Mouse (Mus musculus) erythroblast, embryonic 14.5 days (primary cell): ENCODE results near the gene Crhbp.

Source experiments
- GATA1 ChIP-seq: IDR thresholded peaks from 2 replicates; pipeline ENCODE4 v1.6.1; 2012; ENCODE audit warnings: low read length, inconsistent platforms, mixed read lengths
- TAL1 ChIP-seq: IDR thresholded peaks from 3 replicates; pipeline ENCODE4 v1.6.1; 2012; ENCODE audit warnings: low read length, inconsistent platforms, mixed read lengths

DNA sequence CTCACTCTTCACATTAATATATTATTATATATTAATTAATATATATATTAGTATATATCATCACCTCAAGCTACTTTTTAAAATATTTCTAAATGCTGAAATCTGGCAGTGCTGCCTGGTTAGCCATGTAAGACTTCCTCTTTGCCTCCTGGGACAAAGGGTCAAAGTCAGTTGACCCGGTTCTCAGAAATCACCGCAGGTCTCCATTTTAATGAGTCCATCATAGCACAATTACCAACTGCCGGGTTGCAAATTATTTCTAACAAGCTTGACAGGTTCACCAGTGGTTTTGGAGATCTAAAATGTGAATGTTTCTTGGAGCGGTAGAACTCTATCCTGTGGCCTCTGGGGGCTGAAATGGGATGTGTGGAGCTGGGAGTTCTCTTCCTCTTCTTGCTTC lies 1.8 kb downstream of the Crhbp start:
- TF ChIP-seq TAL1 (no peak), GATA1 (no peak)
